Mouse (Mus musculus): ENCODE results near the gene Cd164l2.

The Cd164l2 gene

GRCm38 (mm10) chr4:133226073-133226472 lies 14.1 kb downstream of the Cd164l2 start:
- DNase-seq = no peak

GRCm38 (mm10) chr4:133227636-133228035 lies 15.7 kb downstream of the Cd164l2 start:
- no peak for DNase-seq

- no peak for DNase-seq
Measured at GRCm38 (mm10) chr4:133229582-133229981, 17.7 kb downstream of the Cd164l2 start.

GRCm38 (mm10) chr4:133233285-133233976 lies 21.5 kb downstream of the Cd164l2 start:
- DNase-seq = no peak

- no peak for DNase-seq
Measured at GRCm38 (mm10) chr4:133234771-133235170, 22.8 kb downstream of the Cd164l2 start.

GRCm38 (mm10) chr4:133235415-133235814 lies 23.5 kb downstream of the Cd164l2 start:
- DNase-seq = no peak

GRCm38 (mm10) chr4:133237911-133238310 lies 26.0 kb downstream of the Cd164l2 start:
- no peak for DNase-seq

GRCm38 (mm10) chr4:133240490-133240921 lies 28.6 kb downstream of the Cd164l2 start, which contains the start of gene Map3k6:
Gene Map3k6 (plus strand): TSS chr4:133240818.
- no peak for DNase-seq

GRCm38 (mm10) chr4:133240934-133241908 lies 29.3 kb downstream of the Cd164l2 start:
- DNase-seq = peak; percentile 79

- no peak for DNase-seq
Measured at GRCm38 (mm10) chr4:133241910-133242309, 30.0 kb downstream of the Cd164l2 start.

GRCm38 (mm10) chr4:133242710-133243109 lies 30.8 kb downstream of the Cd164l2 start:
- no peak for DNase-seq

- no peak for DNase-seq
Measured at GRCm38 (mm10) chr4:133243538-133243937, 31.6 kb downstream of the Cd164l2 start.

GRCm38 (mm10) chr4:133244289-133244688 lies 32.4 kb downstream of the Cd164l2 start:
- DNase-seq = no peak

GRCm38 (mm10) chr4:133247072-133247471 lies 35.1 kb downstream of the Cd164l2 start:
- DNase-seq = no peak

- no peak for DNase-seq
Measured at GRCm38 (mm10) chr4:133247806-133248449, 36.0 kb downstream of the Cd164l2 start.

GRCm38 (mm10) chr4:133250609-133251008 lies 38.7 kb downstream of the Cd164l2 start:
- peak; percentile 78 for DNase-seq

GRCm38 (mm10) chr4:133251214-133251613 lies 39.3 kb downstream of the Cd164l2 start:
- DNase-seq = no peak

- no peak for DNase-seq
Measured at GRCm38 (mm10) chr4:133252089-133252488, 40.2 kb downstream of the Cd164l2 start.

- DNase-seq = no peak
Measured at GRCm38 (mm10) chr4:133253412-133253811, 41.5 kb downstream of the Cd164l2 start.

GRCm38 (mm10) chr4:133255392-133255791 lies 43.5 kb downstream of the Cd164l2 start:
- DNase-seq = no peak

GRCm38 (mm10) chr4:133256820-133257219 lies 44.9 kb downstream of the Cd164l2 start:
- DNase-seq = peak; percentile 46

GRCm38 (mm10) chr4:133257230-133257629 lies 45.3 kb downstream of the Cd164l2 start:
- no peak for DNase-seq

- no peak for DNase-seq
Measured at GRCm38 (mm10) chr4:133257798-133258408, 46.0 kb downstream of the Cd164l2 start.
